Mouse (Mus musculus): ENCODE data around the gene Dock10. TPM values are rescaled to one million over a fixed set of nuclear protein-coding genes. Genes with fewer than 3 reads are reported as not detected.

Dock10 gene
- polyA plus RNA-seq, 1 experiment from 2014 or later = 3.2 TPM

- ATAC-seq = peak; percentile 78
- 74% methylated on average over 9 of the region's 9 CpGs for WGBS
- Histone ChIP-seq H3K27ac (ENCODE audit: low read length) (no peak overlapping the region), H3K36me3 (ENCODE audit: control insufficient read depth, insufficient read depth) (no peaks in the 10 kb centered on the region), H3K4me1 (replicated peaks; ENCODE audit: control insufficient read depth, insufficient read depth, low read length) (0 out of 2 replicates have a peak, but pooled peaks cover 3% of the 10 kb centered on the region), H3K9ac (replicated peaks; ENCODE audit: low read depth, low read length) (no peak overlapping the region), H3K4me2 (ENCODE audit: low read length) (no peak overlapping the region), H3K27me3 (replicated peaks; ENCODE audit: control insufficient read depth, insufficient read depth, low read length) (no peaks in the 10 kb centered on the region), H3K9me3 (ENCODE audit: control insufficient read depth, low read length) (no peaks in the 10 kb centered on the region), H3K4me3 (replicated peaks; ENCODE audit: low read length) (no peak overlapping the region)
Measured at GRCm38 (mm10) chr1:80502456-80503165, 255.7 kb downstream of the Dock10 start.

- no peaks in the 10 kb centered on the region for H3K9me3 ChIP-seq (ENCODE audit: control insufficient read depth, low read length)
- WGBS = 48% methylated on average over 7 of the region's 7 CpGs
- no peak overlapping the region for H3K27ac ChIP-seq (ENCODE audit: low read length)
- H3K4me3 ChIP-seq (replicated peaks; ENCODE audit: low read length) = no peak overlapping the region
- 0 out of 2 replicates have a peak, but pooled peaks cover 3% of the 10 kb centered on the region for H3K4me1 ChIP-seq (replicated peaks; ENCODE audit: control insufficient read depth, insufficient read depth, low read length)
- no peak overlapping the region for H3K9ac ChIP-seq (replicated peaks; ENCODE audit: low read depth, low read length)
- no peaks in the 10 kb centered on the region for H3K27me3 ChIP-seq (replicated peaks; ENCODE audit: control insufficient read depth, insufficient read depth, low read length)
- no peak for ATAC-seq
- no peak overlapping the region for H3K4me2 ChIP-seq (ENCODE audit: low read length)
- H3K36me3 ChIP-seq (ENCODE audit: control insufficient read depth, insufficient read depth) = no peaks in the 10 kb centered on the region
Measured at GRCm38 (mm10) chr1:80499264-80499663, 259.1 kb downstream of the Dock10 start.

- Histone ChIP-seq H3K4me1 (replicated peaks; ENCODE audit: control insufficient read depth, insufficient read depth, low read length) (no peaks in the 10 kb centered on the region), H3K27me3 (replicated peaks; ENCODE audit: control insufficient read depth, insufficient read depth, low read length) (no peaks in the 10 kb centered on the region), H3K27ac (ENCODE audit: low read length) (no peak overlapping the region), H3K4me2 (ENCODE audit: low read length) (no peak overlapping the region), H3K4me3 (replicated peaks; ENCODE audit: low read length) (no peak overlapping the region), H3K36me3 (ENCODE audit: control insufficient read depth, insufficient read depth) (no peaks in the 10 kb centered on the region), H3K9me3 (ENCODE audit: control insufficient read depth, low read length) (no peaks in the 10 kb centered on the region), H3K9ac (replicated peaks; ENCODE audit: low read depth, low read length) (no peak overlapping the region)
- WGBS = 83% methylated on average over 4 of the region's 4 CpGs
- ATAC-seq = no peak
Measured at GRCm38 (mm10) chr1:80496360-80496759, 262.0 kb downstream of the Dock10 start.

DNA sequence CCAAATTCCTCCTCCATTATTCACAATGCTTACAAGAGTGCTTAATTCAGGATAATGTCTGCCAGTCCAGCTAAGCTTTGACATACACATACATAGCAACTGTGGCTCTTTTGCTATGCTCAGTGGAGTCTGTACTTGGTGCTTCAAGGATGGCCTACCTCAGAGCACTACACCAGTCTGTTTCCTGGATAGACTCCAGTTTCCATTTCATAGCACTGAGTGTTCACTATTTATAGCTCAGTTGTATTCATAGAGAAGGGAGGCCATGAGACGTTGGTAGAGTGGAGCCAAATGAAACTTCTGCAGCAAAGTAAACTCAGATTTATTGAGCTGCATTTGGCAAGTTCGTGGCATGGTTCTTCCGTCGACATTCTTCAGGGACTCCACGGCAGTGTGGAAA is 274.9 kb downstream of the Dock10 start:
- no peak overlapping the region for H3K4me3 ChIP-seq (replicated peaks; ENCODE audit: low read length)
- no peaks in the 10 kb centered on the region for H3K27me3 ChIP-seq (replicated peaks; ENCODE audit: control insufficient read depth, insufficient read depth, low read length)
- no peak overlapping the region for H3K4me2 ChIP-seq (ENCODE audit: low read length)
- H3K27ac ChIP-seq (ENCODE audit: low read length) = no peak overlapping the region
- no peak overlapping the region for H3K9ac ChIP-seq (replicated peaks; ENCODE audit: low read depth, low read length)
- H3K9me3 ChIP-seq (ENCODE audit: control insufficient read depth, low read length) = no peaks in the 10 kb centered on the region
- H3K36me3 ChIP-seq (ENCODE audit: control insufficient read depth, insufficient read depth) = no peaks in the 10 kb centered on the region
- no peak for ATAC-seq
- 74% methylated on average over 5 of the region's 5 CpGs for WGBS
- no peaks in the 10 kb centered on the region for H3K4me1 ChIP-seq (replicated peaks; ENCODE audit: control insufficient read depth, insufficient read depth, low read length)

- Histone ChIP-seq H3K36me3 (ENCODE audit: control insufficient read depth, insufficient read depth) (no peaks in the 10 kb centered on the region), H3K9ac (replicated peaks; ENCODE audit: low read depth, low read length) (no peak overlapping the region), H3K27ac (ENCODE audit: low read length) (no peak overlapping the region), H3K4me3 (replicated peaks; ENCODE audit: low read length) (no peak overlapping the region), H3K9me3 (ENCODE audit: control insufficient read depth, low read length) (no peaks in the 10 kb centered on the region), H3K4me1 (replicated peaks; ENCODE audit: control insufficient read depth, insufficient read depth, low read length) (no peaks in the 10 kb centered on the region), H3K4me2 (ENCODE audit: low read length) (no peak overlapping the region), H3K27me3 (replicated peaks; ENCODE audit: control insufficient read depth, insufficient read depth, low read length) (no peaks in the 10 kb centered on the region)
- no peak for ATAC-seq
- WGBS = 74% methylated on average over 1 of the region's 1 CpGs
Measured at GRCm38 (mm10) chr1:80474942-80475341, 283.4 kb downstream of the Dock10 start.

DNA sequence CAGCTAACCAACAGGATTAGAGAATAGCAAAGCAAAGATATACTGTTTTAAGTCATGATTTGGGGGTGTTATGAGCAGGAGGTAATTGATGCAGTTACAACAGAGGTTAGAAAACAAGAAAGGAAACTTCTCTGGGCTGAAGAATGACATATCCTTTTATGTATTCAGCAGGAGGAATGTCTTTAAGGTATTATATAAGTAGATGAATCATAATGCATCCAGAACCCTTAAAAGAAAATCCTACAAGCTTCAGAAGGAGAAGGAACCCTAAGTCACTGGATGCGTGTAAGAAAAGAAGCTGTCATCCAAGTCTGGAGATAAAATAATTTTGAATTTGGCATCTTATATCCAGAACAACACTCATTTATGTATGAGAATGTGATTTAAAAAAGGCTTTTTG is 285.9 kb downstream of the Dock10 start:
- H3K4me3 ChIP-seq (replicated peaks; ENCODE audit: low read length) = no peak overlapping the region
- H3K4me2 ChIP-seq (ENCODE audit: low read length) = no peak overlapping the region
- H3K36me3 ChIP-seq (ENCODE audit: control insufficient read depth, insufficient read depth) = no peaks in the 10 kb centered on the region
- no peak overlapping the region for H3K9ac ChIP-seq (replicated peaks; ENCODE audit: low read depth, low read length)
- ATAC-seq = no peak
- H3K9me3 ChIP-seq (ENCODE audit: control insufficient read depth, low read length) = no peaks in the 10 kb centered on the region
- WGBS = 90% methylated on average over 1 of the region's 1 CpGs
- H3K27me3 ChIP-seq (replicated peaks; ENCODE audit: control insufficient read depth, insufficient read depth, low read length) = no peaks in the 10 kb centered on the region
- no peak overlapping the region for H3K27ac ChIP-seq (ENCODE audit: low read length)
- no peaks in the 10 kb centered on the region for H3K4me1 ChIP-seq (replicated peaks; ENCODE audit: control insufficient read depth, insufficient read depth, low read length)

DNA sequence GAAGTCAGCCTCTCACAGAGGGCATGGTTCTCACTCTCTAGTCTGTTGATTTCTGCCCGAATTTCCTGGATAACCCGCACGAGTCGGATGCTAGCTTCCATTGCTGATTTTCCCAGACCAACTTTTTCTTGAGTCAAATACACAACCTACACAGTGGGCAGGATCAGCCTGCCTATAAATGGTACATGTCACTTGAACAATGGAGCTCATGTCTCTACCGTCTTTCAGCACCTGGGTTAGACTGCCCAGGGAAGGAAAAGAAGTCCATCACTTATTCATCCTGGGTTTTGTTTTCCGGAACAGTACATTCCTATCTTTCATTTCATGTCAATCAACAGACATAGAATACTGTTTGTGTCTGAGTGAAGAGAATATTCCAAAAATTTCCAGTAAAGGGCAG is 297.0 kb downstream of the Dock10 start, which contains the start of gene Gm45261:
Gene Gm45261, minus strand, starts transcription at position 101 of the 400 bp plus-strand sequence.
- H3K4me1 ChIP-seq (replicated peaks; ENCODE audit: control insufficient read depth, insufficient read depth, low read length) = no peaks in the 10 kb centered on the region
- WGBS = 81% methylated on average over 6 of the region's 6 CpGs
- no peaks in the 10 kb centered on the region for H3K36me3 ChIP-seq (ENCODE audit: control insufficient read depth, insufficient read depth)
- no peak within 1 kb of the TSS for H3K4me2 ChIP-seq (ENCODE audit: low read length)
- H3K9me3 ChIP-seq (ENCODE audit: control insufficient read depth, low read length) = no peaks in the 10 kb centered on the region
- no peak within 1 kb of the TSS for H3K9ac ChIP-seq (replicated peaks; ENCODE audit: low read depth, low read length)
- no peak within 1 kb of the TSS for H3K4me3 ChIP-seq (replicated peaks; ENCODE audit: low read length)
- H3K27me3 ChIP-seq (replicated peaks; ENCODE audit: control insufficient read depth, insufficient read depth, low read length) = no peaks in the 10 kb centered on the region
- ATAC-seq = no peak
- H3K27ac ChIP-seq (ENCODE audit: low read length) = no peak within 1 kb of the TSS

- 30% methylated on average over 1 of the region's 1 CpGs for WGBS
- Histone ChIP-seq H3K4me1 (replicated peaks; ENCODE audit: control insufficient read depth, insufficient read depth, low read length) (no peaks in the 10 kb centered on the region), H3K9me3 (ENCODE audit: control insufficient read depth, low read length) (no peaks in the 10 kb centered on the region), H3K27ac (ENCODE audit: low read length) (no peak overlapping the region), H3K4me3 (replicated peaks; ENCODE audit: low read length) (no peak overlapping the region), H3K4me2 (ENCODE audit: low read length) (no peak overlapping the region), H3K9ac (replicated peaks; ENCODE audit: low read depth, low read length) (no peak overlapping the region), H3K36me3 (ENCODE audit: control insufficient read depth, insufficient read depth) (no peaks in the 10 kb centered on the region), H3K27me3 (replicated peaks; ENCODE audit: control insufficient read depth, insufficient read depth, low read length) (no peaks in the 10 kb centered on the region)
- peak; percentile 72 for ATAC-seq
Measured at GRCm38 (mm10) chr1:80459923-80460322, 298.4 kb downstream of the Dock10 start.

GRCm38 (mm10) chr1:80459477-80459876 is 298.9 kb downstream of the Dock10 start:
- H3K27me3 ChIP-seq (replicated peaks; ENCODE audit: control insufficient read depth, insufficient read depth, low read length) = no peaks in the 10 kb centered on the region
- H3K4me3 ChIP-seq (replicated peaks; ENCODE audit: low read length) = no peak overlapping the region
- H3K27ac ChIP-seq (ENCODE audit: low read length) = no peak overlapping the region
- H3K9me3 ChIP-seq (ENCODE audit: control insufficient read depth, low read length) = no peaks in the 10 kb centered on the region
- ATAC-seq = peak; percentile 74
- no peaks in the 10 kb centered on the region for H3K36me3 ChIP-seq (ENCODE audit: control insufficient read depth, insufficient read depth)
- no peaks in the 10 kb centered on the region for H3K4me1 ChIP-seq (replicated peaks; ENCODE audit: control insufficient read depth, insufficient read depth, low read length)
- H3K4me2 ChIP-seq (ENCODE audit: low read length) = no peak overlapping the region
- H3K9ac ChIP-seq (replicated peaks; ENCODE audit: low read depth, low read length) = no peak overlapping the region

GRCm38 (mm10) chr1:80453971-80454370 is 304.4 kb downstream of the Dock10 start:
- WGBS = 79% methylated on average over 2 of the region's 2 CpGs
- Histone ChIP-seq H3K36me3 (ENCODE audit: control insufficient read depth, insufficient read depth) (no peaks in the 10 kb centered on the region), H3K27ac (ENCODE audit: low read length) (no peak overlapping the region), H3K9ac (replicated peaks; ENCODE audit: low read depth, low read length) (no peak overlapping the region), H3K27me3 (replicated peaks; ENCODE audit: control insufficient read depth, insufficient read depth, low read length) (no peaks in the 10 kb centered on the region), H3K4me2 (ENCODE audit: low read length) (no peak overlapping the region), H3K4me3 (replicated peaks; ENCODE audit: low read length) (no peak overlapping the region), H3K9me3 (ENCODE audit: control insufficient read depth, low read length) (no peaks in the 10 kb centered on the region), H3K4me1 (replicated peaks; ENCODE audit: control insufficient read depth, insufficient read depth, low read length) (no peaks in the 10 kb centered on the region)
- ATAC-seq = no peak
